Mouse (Mus musculus) CH12.LX (cell line): ENCODE results near the gene Retreg3. TPM values are rescaled to one million over a fixed set of nuclear protein-coding genes. Genes with fewer than 3 reads are reported as not detected.

Experiments
- DNase-seq: peaks from one replicate; pipeline ENCODE4 v3.0.0-alpha.2; 2013; ENCODE audit errors: extremely low read depth
- H3K27ac ChIP-seq: 2 replicates; pipeline ENCODE4 v1.5.1; 2012; ENCODE audit warnings: low read depth, mild to moderate bottlenecking, control low read depth, moderate library complexity; ENCODE audit not compliant: insufficient read depth
- H3K27me3 ChIP-seq: replicated peaks from 2 replicates; pipeline ENCODE3; 2012; ENCODE audit warnings: inconsistent platforms
- H3K36me3 ChIP-seq, 2 experiments: replicated peaks in 1 of 2; 2 replicates each; pipeline versions ENCODE3 to v1.6.1; 2012; ENCODE audit warnings: inconsistent platforms in 1 of 2, low read length in 1 of 2, mild to moderate bottlenecking in 1 of 2, mixed read lengths in 1 of 2, moderate library complexity in 1 of 2; ENCODE audit not compliant: control insufficient read depth in 1 of 2, insufficient read depth in 1 of 2
- H3K4me1 ChIP-seq, 2 experiments: 2 replicates each; pipeline ENCODE4 v1.6.1; 2012; ENCODE audit warnings: inconsistent platforms in 1 of 2, moderate library complexity in 1 of 2; ENCODE audit not compliant: insufficient read depth in 2 of 2, control insufficient read depth in 1 of 2
- H3K4me2 ChIP-seq: 2 replicates; pipeline ENCODE4 v1.6.1; 2012; ENCODE audit warnings: low read depth, mild to moderate bottlenecking, control low read depth; ENCODE audit not compliant: poor library complexity, insufficient read depth, severe bottlenecking
- H3K4me3 ChIP-seq, 3 experiments: fragments of 150-350 bp in 1 of 3; sonication (generic) in 1 of 3; replicated peaks in 1 of 3; 2 replicates each; pipeline versions ENCODE3 to v1.5.1; 2011 to 2012; ENCODE audit warnings: low read depth in 2 of 3, low read length in 2 of 3, mild to moderate bottlenecking in 2 of 3, moderate library complexity in 2 of 3, control low read depth in 1 of 3, improper control_type of control experiment in 1 of 3, inconsistent platforms in 1 of 3, mixed read lengths in 1 of 3; ENCODE audit not compliant: poor library complexity in 1 of 3
- H3K79me2 ChIP-seq: replicated peaks from 2 replicates; pipeline ENCODE4 v1.6.1; 2012; ENCODE audit warnings: mild to moderate bottlenecking, moderate library complexity; ENCODE audit not compliant: control insufficient read depth, poor library complexity, insufficient read depth, severe bottlenecking; ENCODE audit errors: extremely low read depth
- H3K9ac ChIP-seq: 2 replicates; pipeline ENCODE4 v1.6.1; 2012; ENCODE audit warnings: low read depth, mild to moderate bottlenecking, control low read depth, moderate library complexity; ENCODE audit not compliant: insufficient read depth
- H3K9me3 ChIP-seq: replicated peaks from 2 replicates; pipeline ENCODE3; 2012; ENCODE audit warnings: low read length, inconsistent platforms, mixed read lengths
- CHD1 ChIP-seq: IDR thresholded peaks from 2 replicates; pipeline ENCODE4 v1.6.1; 2012; ENCODE audit warnings: low read depth, low read length, improper control_type of control experiment, inconsistent platforms
- E2F4 ChIP-seq: IDR thresholded peaks from 2 replicates; pipeline ENCODE4 v1.6.1; 2011; ENCODE audit warnings: low read depth, low read length, improper control_type of control experiment; ENCODE audit not compliant: insufficient replicate concordance
- ELF1 ChIP-seq: IDR thresholded peaks from 2 replicates; pipeline ENCODE4 v1.6.1; 2014; ENCODE audit warnings: low read depth, mild to moderate bottlenecking, inconsistent platforms, low read length, improper control_type of control experiment
- EP300 ChIP-seq: IDR thresholded peaks from 2 replicates; pipeline ENCODE4 v1.6.1; 2011; ENCODE audit warnings: low read length, improper control_type of control experiment
- ETS1 ChIP-seq: conservative IDR thresholded peaks from 2 replicates; pipeline ENCODE4 v1.6.1; 2012; ENCODE audit warnings: low read depth, mild to moderate bottlenecking, inconsistent platforms, low read length, improper control_type of control experiment, moderate library complexity
- GABPA ChIP-seq: IDR thresholded peaks from 2 replicates; pipeline ENCODE4 v1.6.1; 2012; ENCODE audit warnings: low read depth, low read length, improper control_type of control experiment, inconsistent platforms; ENCODE audit not compliant: insufficient replicate concordance
- HCFC1 ChIP-seq: IDR thresholded peaks from 2 replicates; pipeline ENCODE4 v1.6.1; 2012; ENCODE audit warnings: low read depth, mild to moderate bottlenecking, inconsistent platforms, low read length, improper control_type of control experiment
- IRF4 ChIP-seq: IDR thresholded peaks from 2 replicates; pipeline ENCODE4 v1.6.1; 2014; ENCODE audit warnings: low read depth, mild to moderate bottlenecking, inconsistent platforms, low read length, improper control_type of control experiment
- JUND ChIP-seq: conservative IDR thresholded peaks from 2 replicates; pipeline ENCODE4 v1.6.1; 2011; ENCODE audit warnings: low read depth, low read length, improper control_type of control experiment
- MAX ChIP-seq: IDR thresholded peaks from 2 replicates; pipeline ENCODE4 v1.6.1; 2011; ENCODE audit warnings: low read length, improper control_type of control experiment
- MEF2A ChIP-seq: IDR thresholded peaks from 2 replicates; pipeline ENCODE4 v1.6.1; 2014; ENCODE audit warnings: low read depth, mild to moderate bottlenecking, inconsistent platforms, low read length, improper control_type of control experiment, borderline replicate concordance
- MYC ChIP-seq: IDR thresholded peaks from 2 replicates; pipeline ENCODE4 v1.6.1; 2011; ENCODE audit warnings: low read depth, mild to moderate bottlenecking, improper control_type of control experiment, low read length
- POLR2A ChIP-seq: IDR thresholded peaks from 2 replicates; pipeline ENCODE4 v1.6.1; 2011; ENCODE audit warnings: low read depth, mild to moderate bottlenecking, improper control_type of control experiment, low read length
- POLR2AphosphoS2 ChIP-seq: IDR thresholded peaks from 2 replicates; pipeline ENCODE4 v1.6.1; 2011; ENCODE audit warnings: low read depth, low read length, improper control_type of control experiment
- RAD21 ChIP-seq: IDR thresholded peaks from 2 replicates; pipeline ENCODE4 v1.6.1; 2011; ENCODE audit warnings: low read depth, mild to moderate bottlenecking, low read length, improper control_type of control experiment, moderate library complexity
- SMC3 ChIP-seq: IDR thresholded peaks from 2 replicates; pipeline ENCODE4 v1.6.1; 2011; ENCODE audit warnings: low read depth, low read length, improper control_type of control experiment
- TBP ChIP-seq: conservative IDR thresholded peaks from 2 replicates; pipeline ENCODE4 v1.6.1; 2011; ENCODE audit warnings: low read depth, low read length, improper control_type of control experiment
- TCF12 ChIP-seq: IDR thresholded peaks from 2 replicates; pipeline ENCODE4 v1.6.1; 2014; ENCODE audit warnings: low read depth, mild to moderate bottlenecking, inconsistent platforms, low read length, improper control_type of control experiment
- UBTF ChIP-seq: IDR thresholded peaks from 2 replicates; pipeline ENCODE4 v1.6.1; 2012; ENCODE audit warnings: low read depth, mild to moderate bottlenecking, inconsistent platforms, low read length, improper control_type of control experiment, moderate library complexity
- USF1 ChIP-seq: IDR thresholded peaks from 2 replicates; pipeline ENCODE4 v1.6.1; 2014; ENCODE audit warnings: low read depth, mild to moderate bottlenecking, inconsistent platforms, low read length, improper control_type of control experiment
- USF2 ChIP-seq: conservative IDR thresholded peaks from 2 replicates; pipeline ENCODE4 v1.6.1; 2011; ENCODE audit warnings: low read depth, low read length, improper control_type of control experiment
- ZMIZ1 ChIP-seq: IDR thresholded peaks from 2 replicates; pipeline ENCODE4 v1.6.1; 2012; ENCODE audit warnings: low read depth, mild to moderate bottlenecking, inconsistent platforms, low read length, improper control_type of control experiment
- ZNF384 ChIP-seq: IDR thresholded peaks from 2 replicates; pipeline ENCODE4 v1.6.1; 2012; ENCODE audit warnings: low read depth, low read length, improper control_type of control experiment, inconsistent platforms
- dilution Hi-C: fragments of 300-500 bp; cut with MboI; formaldehyde crosslinking; loops from 2 replicates; pipeline ENCODE4 v1.14.3; 2020; ENCODE audit warnings: low sequenced_read_pairs; ENCODE audit not compliant: extremely low pct_unique_long_range_greater_than_20kb, extremely low pct_ligation_motif_present
- in situ Hi-C: fragments of 300-500 bp; cut with MboI; formaldehyde crosslinking; loops from 3 replicates; pipeline ENCODE4 v1.14.3; 2019; ENCODE audit warnings: low sequenced_read_pairs, low pct_ligation_motif_present, low pct_unique_long_range_greater_than_20kb, mixed read lengths
- polyA plus RNA-seq: library from polyadenylated mRNA; unstranded; fragments of >175 nt; gene quantifications from 2 replicates; pipeline ENCODE4 v1.2.1, GENCODE M21; 2012; ENCODE audit warnings: low read depth; ENCODE audit not compliant: insufficient read length
- total RNA-seq, 2 experiments: library from RNA; depleted of rRNA; stranded (reverse); fragments of 300-350 nt in 1 of 2; fragments of >200 nt in 1 of 2; gene quantifications; 2 replicates each; pipeline ENCODE4 v1.2.3; 2012 to 2014

The Retreg3 gene
- total and polyA plus RNA-seq, 3 experiments: 48.2 to 55.9 (median 54.3) TPM

DNA sequence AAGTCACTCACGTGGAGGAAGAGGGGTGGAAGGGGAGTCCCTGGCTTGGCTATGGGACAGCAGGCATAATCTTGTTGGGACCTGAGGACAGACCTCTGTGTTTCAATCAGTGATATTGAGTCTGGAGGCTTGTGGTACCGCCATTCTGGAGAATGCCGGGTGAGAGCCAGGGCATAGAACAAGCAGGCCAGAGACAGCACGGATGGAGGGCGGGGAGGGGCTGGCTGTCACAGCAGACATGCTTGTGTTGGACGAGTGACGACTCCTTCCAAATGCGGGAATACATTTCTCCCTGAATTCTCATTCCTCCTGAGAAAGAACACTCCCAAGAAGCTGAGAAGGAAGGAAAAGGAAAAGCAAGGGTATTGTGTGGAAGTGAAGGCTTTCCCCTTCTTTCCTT is 68.1 kb downstream of the Retreg3 start:
- Histone ChIP-seq H3K79me2 (no peaks in the 10 kb centered on the region), H3K36me3 (peaks cover 89 to 99% of the 10 kb centered on the region in 2 experiments), H3K9ac (no peak overlapping the region), H3K4me3 (no peak overlapping the region), H3K27ac (no peak overlapping the region), H3K27me3 (no peaks in the 10 kb centered on the region), H3K4me2 (no peak overlapping the region), H3K9me3 (peaks cover 12% of the 10 kb centered on the region), H3K4me1 (no peaks in the 10 kb centered on the region)
- dilution Hi-C loops: no loop called here
- TF ChIP-seq EP300: no peak
- TF ChIP-seq USF2: no peak
- in situ Hi-C loops: no loop called here
- no peak for DNase-seq

DNA sequence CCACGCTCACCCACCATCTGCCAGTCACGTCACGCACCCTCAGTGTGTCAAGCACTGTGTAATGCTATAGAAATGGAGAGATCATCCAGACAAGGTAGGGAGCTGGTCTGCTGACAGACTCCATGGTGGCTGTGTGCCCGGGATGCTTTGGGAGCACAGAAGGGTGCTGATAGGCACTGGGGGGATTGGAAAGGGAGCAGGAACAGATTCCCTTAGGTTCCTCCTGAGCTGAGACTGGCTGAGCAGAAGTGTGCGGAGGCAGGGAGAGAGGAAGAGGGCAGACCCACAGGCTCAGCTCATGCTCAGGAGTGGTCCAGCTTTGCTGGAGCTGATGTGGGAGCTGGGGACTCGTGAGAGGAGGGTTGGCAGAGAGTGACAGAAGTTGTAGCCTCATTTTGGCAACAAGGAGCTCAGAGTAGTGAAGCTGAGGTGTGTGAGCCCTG is 68.6 kb downstream of the Retreg3 start:
- no peaks in the 10 kb centered on the region for H3K27me3 ChIP-seq
- in situ Hi-C loops: no loop called here
- TF ChIP-seq TCF12 (no peak), CHD1 (no peak), POLR2AphosphoS2 (no peak), ZMIZ1 (no peak), ZNF384 (no peak)
- no peak overlapping the region for H3K9ac ChIP-seq
- peaks cover 89 to 99% of the 10 kb centered on the region in 2 experiments for H3K36me3 ChIP-seq
- H3K9me3 ChIP-seq: peaks cover 12% of the 10 kb centered on the region
- H3K4me3 ChIP-seq: no peak overlapping the region
- H3K79me2 ChIP-seq: no peaks in the 10 kb centered on the region
- DNase-seq: no peak
- no peaks in the 10 kb centered on the region for H3K4me1 ChIP-seq
- dilution Hi-C loops: no loop called here
- H3K27ac ChIP-seq: no peak overlapping the region
- no peak overlapping the region for H3K4me2 ChIP-seq

DNA sequence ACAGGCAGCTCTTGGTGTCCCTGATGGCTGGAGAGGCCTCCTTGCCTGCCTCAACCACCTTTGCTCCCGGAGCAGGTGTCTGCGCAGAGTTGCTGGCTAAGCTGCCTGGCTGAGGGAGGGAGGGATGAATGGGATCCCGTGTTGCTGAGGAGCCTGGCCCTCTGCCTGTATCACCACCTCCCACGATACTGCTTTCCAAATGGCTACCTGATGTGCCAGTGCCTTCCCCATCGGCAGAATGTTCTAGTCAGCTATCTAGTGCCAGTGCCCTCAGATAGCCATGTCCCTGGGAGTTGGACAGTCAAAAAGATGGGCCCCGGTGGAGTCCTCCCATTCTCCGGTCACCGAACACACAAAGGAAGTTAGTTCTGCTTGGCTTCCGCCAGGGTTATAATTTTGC is 69.3 kb downstream of the Retreg3 start:
- Histone ChIP-seq H3K4me1 (no peaks in the 10 kb centered on the region), H3K9me3 (peaks cover 12% of the 10 kb centered on the region), H3K4me2 (no peak overlapping the region), H3K27ac (no peak overlapping the region), H3K4me3 (no peak overlapping the region), H3K36me3 (peaks cover 89 to 99% of the 10 kb centered on the region in 2 experiments), H3K9ac (no peak overlapping the region), H3K79me2 (no peaks in the 10 kb centered on the region), H3K27me3 (no peaks in the 10 kb centered on the region)
- dilution Hi-C loops: no loop called here
- no peak for DNase-seq
- in situ Hi-C loops: no loop called here
- TF ChIP-seq RAD21: no peak
- no peak for TF ChIP-seq HCFC1
- no peak for TF ChIP-seq ELF1
- TF ChIP-seq MAX: no peak
- no peak for TF ChIP-seq ZNF384
- TF ChIP-seq POLR2A: no peak
- TF ChIP-seq USF1: no peak
- no peak for TF ChIP-seq IRF4
- TF ChIP-seq MEF2A: no peak
- TF ChIP-seq ETS1: no peak
- TF ChIP-seq TBP: no peak
- no peak for TF ChIP-seq GABPA
- no peak for TF ChIP-seq JUND
- TF ChIP-seq SMC3: no peak
- no peak for TF ChIP-seq UBTF
- no peak for TF ChIP-seq E2F4
- TF ChIP-seq ZMIZ1: no peak
- no peak for TF ChIP-seq MYC
- TF ChIP-seq CHD1: no peak
